Mouse (Mus musculus): ENCODE data around the gene Arhgef18.

The Arhgef18 gene

DNA sequence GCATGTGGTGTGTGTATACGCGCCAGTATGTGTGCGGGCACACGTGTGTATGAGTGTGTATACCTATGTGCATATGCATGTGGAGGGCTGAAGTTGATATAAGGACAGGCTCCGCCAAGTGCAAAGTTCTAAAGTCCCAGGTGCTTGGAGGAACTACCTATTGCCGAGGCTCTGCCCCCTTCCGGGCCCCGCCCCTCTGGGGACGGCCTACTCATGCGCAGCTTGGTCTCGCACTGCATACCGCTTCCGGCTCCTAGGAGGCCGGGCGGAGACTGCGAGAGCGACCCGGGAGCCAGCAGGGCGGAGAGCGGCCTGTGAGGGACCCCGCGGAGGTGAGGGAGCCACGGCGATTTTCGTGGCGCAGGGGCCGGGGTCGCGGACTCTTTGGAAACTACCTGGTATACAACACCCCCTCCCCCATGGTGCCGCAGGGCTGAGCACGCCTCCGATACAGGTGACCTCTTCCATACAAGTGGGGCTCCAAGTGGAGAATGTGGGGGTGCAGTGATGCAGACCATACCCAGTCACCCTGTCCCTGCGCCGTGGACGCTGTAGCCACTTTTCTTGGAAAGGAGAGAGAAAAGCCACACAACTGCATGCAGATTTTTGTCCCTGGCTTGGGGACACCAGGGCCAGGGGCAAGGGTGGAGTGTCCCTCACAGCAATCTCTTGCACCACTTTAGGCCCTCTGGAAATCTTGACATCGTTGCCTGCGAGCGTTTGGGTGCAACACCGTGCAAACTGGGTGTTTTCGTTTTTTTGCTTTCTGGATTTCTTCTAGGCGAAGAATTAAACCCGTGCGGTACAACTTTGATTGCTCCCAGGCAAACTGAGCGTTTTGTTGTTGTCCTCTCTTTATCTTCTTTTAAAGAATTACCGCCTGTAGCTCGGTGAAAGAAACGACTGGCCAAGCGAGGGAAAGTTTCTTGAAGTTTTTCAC is at the start of gene Arhgef18:
Gene Arhgef18, plus strand, starts transcription at position 236 of the 940 bp plus-strand sequence.
- DNase-seq (ENCODE audit: low read depth, low spot score), result peak; percentile 84

- DNase-seq (ENCODE audit: low read depth, low spot score), result no peak
These were observed 47.5 kb upstream of the Arhgef18 start for GRCm38 (mm10) chr8:3345337-3345736.

- no peak for DNase-seq (ENCODE audit: low read depth, low spot score)
These were observed 46.0 kb upstream of the Arhgef18 start for GRCm38 (mm10) chr8:3346691-3347413.

DNA sequence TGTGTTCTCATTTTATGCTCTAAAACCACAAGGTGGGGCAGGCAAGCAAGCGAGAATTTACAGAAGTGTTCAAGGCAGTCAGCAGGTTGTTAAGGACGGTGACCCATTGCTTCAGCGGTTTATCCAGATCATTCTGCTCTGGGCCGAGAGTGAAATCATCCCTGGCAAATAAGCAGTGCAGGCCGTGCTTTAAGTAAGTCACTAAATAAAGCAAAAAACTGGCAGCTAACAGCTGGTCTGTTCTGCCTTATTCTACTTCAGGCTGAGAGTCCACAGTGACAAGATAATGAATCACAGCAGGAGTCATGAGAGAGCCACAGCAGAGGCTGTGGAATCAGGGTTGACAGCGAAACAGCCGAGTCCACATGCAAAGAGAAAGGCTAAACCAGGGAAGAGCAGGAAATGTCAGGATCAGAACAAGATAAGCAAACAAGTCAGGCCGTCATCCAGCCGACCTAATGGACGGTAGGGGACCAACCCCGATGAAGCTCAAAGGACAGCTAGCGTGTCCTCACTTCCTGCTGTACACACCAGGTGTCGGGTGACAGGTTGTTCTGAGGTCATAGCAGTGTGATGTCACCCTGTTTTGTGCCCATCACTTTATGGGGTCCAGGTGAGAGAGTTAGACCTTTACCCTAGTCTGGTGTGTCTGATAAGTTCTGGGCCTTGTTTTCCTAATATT is 44.5 kb upstream of the Arhgef18 start:
- DNase-seq (ENCODE audit: low read depth, low spot score), result peak; percentile 6

GRCm38 (mm10) chr8:3350747-3351146 is 42.1 kb upstream of the Arhgef18 start:
- DNase-seq (ENCODE audit: low read depth, low spot score), result no peak

- DNase-seq (ENCODE audit: low read depth, low spot score), result no peak
These were observed 40.1 kb upstream of the Arhgef18 start for GRCm38 (mm10) chr8:3352715-3353114.

GRCm38 (mm10) chr8:3353189-3353810 is 39.5 kb upstream of the Arhgef18 start, which contains the start of gene A430078G23Rik:
A430078G23Rik (plus strand) TSS chr8:3353415.
- DNase-seq (ENCODE audit: low read depth, low spot score), result no peak

- DNase-seq (ENCODE audit: low read depth, low spot score), result no peak
These were observed 38.9 kb upstream of the Arhgef18 start for GRCm38 (mm10) chr8:3353811-3354442.

- no peak for DNase-seq (ENCODE audit: low read depth, low spot score)
These were observed 38.4 kb upstream of the Arhgef18 start for GRCm38 (mm10) chr8:3354443-3354812.

GRCm38 (mm10) chr8:3355586-3355985 is 37.2 kb upstream of the Arhgef18 start:
- DNase-seq (ENCODE audit: low read depth, low spot score), result no peak

DNA sequence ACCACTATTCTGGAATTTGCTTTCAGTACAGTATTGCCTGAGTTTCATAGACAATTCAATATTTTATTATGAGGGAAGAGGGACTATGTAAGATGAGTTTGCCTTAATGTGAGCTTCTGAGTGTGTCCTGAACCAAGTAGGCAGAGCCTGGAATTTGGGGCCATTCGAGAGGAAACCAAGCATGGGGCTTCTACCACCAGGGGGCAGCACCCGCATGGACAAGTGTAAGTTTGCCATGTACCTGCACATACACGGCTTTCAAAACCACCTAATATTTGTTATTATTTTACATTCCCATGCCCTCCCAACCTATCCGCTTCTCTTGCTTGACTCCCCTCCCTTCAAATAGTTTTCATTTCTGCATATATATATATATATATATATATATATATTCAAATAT is 34.7 kb upstream of the Arhgef18 start:
- DNase-seq (ENCODE audit: low read depth, low spot score), result peak; percentile 19

DNA sequence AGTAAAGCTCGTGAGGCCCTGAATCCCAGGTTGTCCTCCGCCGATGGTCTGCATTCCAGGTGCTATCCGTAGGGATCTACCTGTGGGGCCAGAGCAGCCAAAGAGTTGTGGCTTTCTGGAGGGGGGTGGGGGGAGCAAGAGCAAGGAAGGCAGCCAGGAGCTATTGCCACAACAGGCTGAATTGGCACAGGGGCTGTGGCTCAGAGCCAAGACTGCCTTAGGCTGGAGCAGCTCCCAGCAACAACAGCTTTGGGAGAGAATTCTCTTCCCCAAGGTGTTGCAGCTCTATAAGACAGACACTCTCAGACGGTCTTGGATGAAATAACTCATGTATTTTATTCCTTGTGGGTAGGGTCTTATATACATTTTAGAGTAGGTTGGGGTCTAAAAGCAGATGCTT is 25.7 kb upstream of the Arhgef18 start:
- no peak for DNase-seq (ENCODE audit: low read depth, low spot score)

DNA sequence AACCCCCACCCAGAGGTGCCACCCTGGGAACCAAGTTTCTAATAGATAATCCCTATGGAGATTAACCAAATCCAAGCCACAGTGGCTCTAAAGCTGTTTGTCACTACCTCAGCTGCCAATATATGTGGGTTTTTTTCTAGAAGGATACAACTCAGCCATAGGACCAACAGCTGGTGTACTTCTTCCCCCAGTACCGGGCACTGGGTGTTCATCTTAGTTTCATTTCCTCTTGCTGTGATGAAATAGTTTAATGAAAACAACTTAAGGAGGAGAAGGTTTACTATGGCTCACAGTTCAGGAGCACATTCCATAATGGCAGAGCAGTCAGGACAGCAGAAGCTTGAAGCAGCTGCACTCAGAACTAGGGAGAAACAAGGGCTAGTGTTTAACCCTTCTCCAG is 24.7 kb upstream of the Arhgef18 start:
- no peak for DNase-seq (ENCODE audit: low read depth, low spot score)

DNA sequence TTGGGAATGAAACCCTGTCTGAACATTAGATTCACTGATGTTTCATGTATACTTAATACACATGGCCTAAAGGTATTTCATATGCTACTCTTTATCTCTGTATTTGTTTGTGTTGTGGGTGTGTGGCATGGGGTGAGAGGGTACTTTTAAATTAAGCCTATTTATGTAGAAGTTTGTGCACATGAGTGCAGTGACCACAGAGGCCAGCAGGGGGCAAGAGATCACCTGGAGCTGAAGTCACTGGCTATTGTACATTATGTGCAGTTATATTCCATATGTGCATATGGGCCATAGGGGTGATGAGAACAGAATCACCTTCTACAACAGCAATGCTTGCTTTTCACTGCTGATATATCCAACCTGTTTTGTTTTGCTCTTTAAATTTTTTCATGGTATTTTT is 17.1 kb upstream of the Arhgef18 start:
- no peak for DNase-seq (ENCODE audit: low read depth, low spot score)

DNA sequence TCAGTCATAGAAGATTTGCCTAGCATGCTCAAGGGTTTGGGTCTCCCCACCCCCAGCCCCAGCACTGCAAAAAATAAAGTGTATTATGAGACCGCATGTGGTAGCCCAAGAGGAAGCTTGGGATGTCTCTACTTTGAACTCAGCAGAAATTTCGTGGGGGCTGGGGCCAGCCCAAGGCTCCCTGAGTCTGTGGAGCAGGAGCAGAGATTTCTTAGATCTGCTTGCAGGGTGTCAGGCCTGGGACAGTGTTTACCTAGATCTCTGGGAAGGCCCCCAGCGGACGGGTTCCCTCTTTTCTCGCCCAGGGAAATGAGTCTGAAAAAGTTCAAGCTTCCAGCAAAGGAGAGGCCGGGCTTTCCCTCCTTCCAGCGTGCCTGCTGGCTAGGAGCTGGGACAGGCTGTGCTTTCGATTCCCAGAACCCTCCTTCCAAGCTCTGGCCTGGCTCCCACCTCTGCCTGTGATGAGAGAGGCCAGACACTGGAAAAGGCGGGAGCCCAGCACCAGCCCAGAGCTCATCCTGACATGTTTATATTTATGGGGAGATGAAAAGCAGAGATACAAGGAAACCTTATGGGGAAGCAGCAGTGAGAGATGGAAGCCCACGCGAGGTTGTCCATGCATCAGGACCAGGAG is 16.0 kb upstream of the Arhgef18 start:
- no peak for DNase-seq (ENCODE audit: low read depth, low spot score)

DNA sequence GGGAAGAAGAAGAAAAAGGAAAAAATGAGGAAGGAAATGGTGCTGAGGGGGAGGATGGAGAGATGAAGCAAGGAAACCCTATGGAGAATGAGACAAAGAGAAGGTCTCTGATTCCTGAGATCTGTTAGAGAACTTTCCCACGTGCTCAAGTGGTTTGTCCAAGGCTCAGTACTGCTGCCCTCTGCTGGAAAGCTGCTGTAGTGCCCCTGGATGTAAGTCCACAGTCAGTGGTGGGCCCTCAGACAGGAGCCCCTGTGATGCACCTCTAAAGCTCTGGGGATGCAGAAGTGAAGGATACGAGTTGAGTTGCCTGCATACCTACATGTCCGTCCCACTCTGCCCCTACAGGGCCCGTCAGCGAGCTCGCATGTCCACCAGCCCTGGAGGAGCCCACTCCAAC is 5.5 kb upstream of the Arhgef18 start:
- DNase-seq (ENCODE audit: low read depth, low spot score), result no peak

DNA sequence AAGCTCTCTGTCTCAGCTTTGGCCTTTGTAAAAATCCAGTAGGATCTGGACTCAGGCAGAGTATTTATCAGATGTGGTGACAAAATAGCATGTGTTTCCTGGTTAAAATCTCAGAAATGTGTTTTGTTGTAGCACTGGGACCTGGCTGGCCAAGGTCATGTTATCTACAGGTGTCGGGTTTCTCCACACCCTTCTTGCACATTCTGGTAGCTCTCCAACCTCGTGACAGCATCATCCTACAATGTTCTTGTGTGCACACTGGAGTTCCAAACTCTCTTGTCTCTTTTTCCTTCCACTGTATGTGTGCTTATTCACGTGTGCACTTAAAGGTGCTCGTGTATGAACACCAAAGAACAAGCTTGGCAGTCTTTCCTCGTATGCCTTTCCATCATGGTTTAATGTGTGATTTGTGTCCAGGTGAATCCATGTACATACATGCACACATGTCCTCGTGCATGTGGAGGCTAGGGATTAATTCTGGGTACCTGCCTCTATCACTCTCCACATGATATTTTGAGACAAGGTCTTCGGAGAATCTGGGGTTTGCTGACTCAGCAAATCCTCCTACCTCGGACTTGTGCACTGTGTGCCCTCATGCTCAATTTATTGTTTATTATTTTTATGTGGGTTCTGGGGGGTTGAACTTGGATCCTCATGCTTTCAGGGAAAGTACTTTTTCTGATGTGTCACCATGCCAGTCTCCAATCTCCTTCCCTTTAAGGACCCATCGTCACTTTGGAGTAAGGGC is 4.0 kb upstream of the Arhgef18 start:
- no peak for DNase-seq (ENCODE audit: low read depth, low spot score)

GRCm38 (mm10) chr8:3389506-3389905 is 3.3 kb upstream of the Arhgef18 start:
- DNase-seq (ENCODE audit: low read depth, low spot score), result no peak

GRCm38 (mm10) chr8:3392293-3392692 is 513 bp upstream of the Arhgef18 start:
- no peak for DNase-seq (ENCODE audit: low read depth, low spot score)

DNA sequence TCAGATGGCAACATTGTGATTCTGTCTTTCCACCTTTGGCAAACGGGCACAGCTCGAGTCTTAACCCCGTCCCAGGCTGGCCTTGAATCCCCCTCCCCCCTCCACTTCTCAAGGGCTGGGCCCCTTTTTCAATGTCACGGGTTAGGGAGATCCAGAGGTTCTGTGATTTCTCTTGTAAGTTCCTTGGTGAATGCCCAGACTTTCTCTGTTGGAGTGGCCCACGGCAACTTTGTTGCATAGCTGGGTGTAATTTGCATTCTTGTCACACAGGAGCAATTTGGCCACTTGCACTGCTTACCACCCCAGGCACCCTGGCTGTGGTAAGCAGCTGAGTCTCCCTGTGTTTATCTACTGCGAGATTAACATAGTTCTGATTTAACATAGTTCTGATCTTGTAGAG is 1.8 kb downstream of the Arhgef18 start:
- no peak for DNase-seq (ENCODE audit: low read depth, low spot score)

Measured in telencephalon, adult 2 months (tissue).